Mouse (Mus musculus) gastrocnemius, postnatal 25 days (tissue): ENCODE results near the gene Gm11555. TPM values are rescaled to one million over a fixed set of nuclear protein-coding genes. Genes with fewer than 3 reads are reported as not detected.

ENCODE experiments used
- total RNA-seq, 2 experiments: library from RNA; stranded (reverse); gene quantifications; 1 replicate in 1 of 2; 2 replicates in 1 of 2; pipeline ENCODE4 v1.2.3; 2021

Gm11555 gene
- total RNA-seq, 2 experiments from 2014 or later = not detected

Other genes with a start within 250 kb of the Gm11555 start
- gene Krt12, start 228.0 kb downstream of the Gm11555 start, total RNA-seq = not detected
- not detected for gene Krt20, start 212.1 kb downstream of the Gm11555 start, total RNA-seq
- gene Krt23, start 157.1 kb downstream of the Gm11555 start, total RNA-seq = not detected
- gene Krt39, start 128.9 kb downstream of the Gm11555 start, total RNA-seq = not detected
- not detected for gene Krt40, start 107.1 kb downstream of the Gm11555 start, total RNA-seq
- not detected for gene Krtap3-3, start 99.4 kb downstream of the Gm11555 start, total RNA-seq
- gene Krtap3-2, start 93.4 kb downstream of the Gm11555 start, total RNA-seq = not detected
- not detected for gene Gm11939, start 90.8 kb downstream of the Gm11555 start, total RNA-seq
- gene Krtap3-1, start 83.6 kb downstream of the Gm11555 start, total RNA-seq = not detected
- not detected for gene Krtap1-5, start 69.2 kb downstream of the Gm11555 start, total RNA-seq
- not detected for gene Krtap1-4, start 66.6 kb downstream of the Gm11555 start, total RNA-seq
- gene Krtap1-3, start 58.9 kb downstream of the Gm11555 start, total RNA-seq = not detected
- gene Krtap9-3, start 52.1 kb downstream of the Gm11555 start, total RNA-seq = not detected
- not detected for gene Gm11938, start 46.9 kb downstream of the Gm11555 start, total RNA-seq
- not detected for gene Gm11937, start 40.0 kb downstream of the Gm11555 start, total RNA-seq
- not detected for gene Krtap2-4, start 35.4 kb downstream of the Gm11555 start, total RNA-seq
- not detected for gene Gm11562, start 29.8 kb downstream of the Gm11555 start, total RNA-seq
- not detected for gene Krtap4-1, start 22.0 kb downstream of the Gm11555 start, total RNA-seq
- not detected for gene Krtap4-2, start 15.2 kb downstream of the Gm11555 start, total RNA-seq
- gene Krtap4-7, start 6.1 kb downstream of the Gm11555 start, total RNA-seq = not detected
- gene Gm11563, start 8.7 kb upstream of the Gm11555 start, total RNA-seq = not detected
- gene Krtap4-6, start 15.7 kb upstream of the Gm11555 start, total RNA-seq = not detected
- not detected for gene Gm14190, start 40.5 kb upstream of the Gm11555 start, total RNA-seq
- not detected for gene Gm14180, start 84.1 kb upstream of the Gm11555 start, total RNA-seq
- gene Gm11595, start 122.7 kb upstream of the Gm11555 start, total RNA-seq = not detected
- not detected for gene Krtap4-8, start 130.5 kb upstream of the Gm11555 start, total RNA-seq
- not detected for gene Krtap4-9, start 135.0 kb upstream of the Gm11555 start, total RNA-seq
- not detected for gene Gm11596, start 143.2 kb upstream of the Gm11555 start, total RNA-seq
- gene Gm11569, start 148.7 kb upstream of the Gm11555 start, total RNA-seq = not detected
- gene Gm11554, start 154.2 kb upstream of the Gm11555 start, total RNA-seq = not detected
- not detected for gene Krtap4-13, start 159.7 kb upstream of the Gm11555 start, total RNA-seq
- gene Gm11564, start 165.4 kb upstream of the Gm11555 start, total RNA-seq = not detected
- gene 2300003K06Rik, start 187.8 kb upstream of the Gm11555 start, total RNA-seq = not detected
- gene Krtap4-16, start 201.4 kb upstream of the Gm11555 start, total RNA-seq = not detected
- gene Gm11568, start 207.7 kb upstream of the Gm11555 start, total RNA-seq = not detected
- not detected for gene Gm11559, start 214.2 kb upstream of the Gm11555 start, total RNA-seq
- not detected for gene Krtap9-1, start 223.2 kb upstream of the Gm11555 start, total RNA-seq
- gene Gm11567, start 229.0 kb upstream of the Gm11555 start, total RNA-seq = not detected